Mouse (Mus musculus): ENCODE results near the gene Wfdc15b.
"Not testable (repeated sequence)": the region's sequence is repeated elsewhere in the genome, so short reads cannot be mapped to it uniquely, and the experiment has no call there.

The Wfdc15b gene

GRCm38 (mm10) chr2:164221522-164221921 lies at the start of gene Wfdc15b:
Gene Wfdc15b (minus strand): TSS chr2:164221660.
- DNase-seq (ENCODE audit: low spot score), result no peak

- not testable (repeated sequence) for DNase-seq (ENCODE audit: low spot score)
These were observed 35.1 kb upstream of the Wfdc15b start, which contains the start of gene Svs3b for GRCm38 (mm10) chr2:164256540-164256939. Gene Svs3b (minus strand): TSS chr2:164256640.

- DNase-seq (ENCODE audit: low spot score), result no peak
These were observed 16.9 kb upstream of the Wfdc15b start, which contains the start of gene Svs2 for GRCm38 (mm10) chr2:164238366-164238765. Gene Svs2 (minus strand): TSS chr2:164238466.

- no peak for DNase-seq (ENCODE audit: low spot score)
These were observed 11.2 kb upstream of the Wfdc15b start for GRCm38 (mm10) chr2:164232671-164233070.

GRCm38 (mm10) chr2:164228361-164229070 lies 7.1 kb upstream of the Wfdc15b start:
- DNase-seq (ENCODE audit: low spot score), result no peak

DNA sequence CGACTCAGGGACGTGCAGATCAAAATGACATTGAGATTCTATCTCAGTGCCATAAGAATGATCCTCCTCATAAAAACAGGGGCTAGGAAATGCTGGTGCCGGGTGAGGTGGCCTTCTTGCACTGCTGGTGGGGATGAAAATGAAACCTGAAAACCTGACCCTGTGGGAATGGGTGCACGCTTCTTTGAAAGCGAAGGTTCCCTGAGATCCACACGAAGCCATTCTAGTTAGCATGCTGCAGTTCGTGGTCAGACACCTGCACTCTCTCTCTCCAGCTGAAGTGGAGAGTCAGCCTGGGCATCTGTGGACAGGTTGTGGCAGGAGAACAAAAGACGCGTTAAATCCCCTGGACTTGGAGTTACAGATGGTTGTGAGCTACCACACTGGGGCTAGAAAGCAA lies 2.2 kb downstream of the Wfdc15b start:
- no peak for DNase-seq (ENCODE audit: low spot score)

DNA sequence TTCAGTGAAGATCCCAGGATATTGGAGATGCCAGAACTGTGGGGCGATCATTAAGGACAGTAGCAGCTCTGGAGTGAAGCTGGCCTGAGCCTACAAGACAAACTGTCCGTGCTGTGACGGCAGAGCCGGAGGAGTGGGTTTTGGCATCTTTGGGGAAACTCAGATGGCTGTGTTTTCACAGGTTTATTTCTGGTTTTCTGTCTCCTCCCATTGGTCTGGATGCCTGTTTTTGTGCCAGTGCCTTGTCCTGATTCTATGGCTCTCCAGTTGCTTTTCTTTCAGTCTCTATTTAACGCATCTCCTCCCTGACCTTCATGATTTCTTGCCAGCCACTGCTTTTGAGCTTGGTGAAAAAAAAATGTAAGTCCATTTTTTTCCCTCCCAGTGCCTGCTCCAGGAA lies 8.7 kb downstream of the Wfdc15b start:
- no peak for DNase-seq (ENCODE audit: low spot score)

GRCm38 (mm10) chr2:164210892-164211291 lies 10.6 kb downstream of the Wfdc15b start:
- DNase-seq (ENCODE audit: low spot score), result no peak

DNA sequence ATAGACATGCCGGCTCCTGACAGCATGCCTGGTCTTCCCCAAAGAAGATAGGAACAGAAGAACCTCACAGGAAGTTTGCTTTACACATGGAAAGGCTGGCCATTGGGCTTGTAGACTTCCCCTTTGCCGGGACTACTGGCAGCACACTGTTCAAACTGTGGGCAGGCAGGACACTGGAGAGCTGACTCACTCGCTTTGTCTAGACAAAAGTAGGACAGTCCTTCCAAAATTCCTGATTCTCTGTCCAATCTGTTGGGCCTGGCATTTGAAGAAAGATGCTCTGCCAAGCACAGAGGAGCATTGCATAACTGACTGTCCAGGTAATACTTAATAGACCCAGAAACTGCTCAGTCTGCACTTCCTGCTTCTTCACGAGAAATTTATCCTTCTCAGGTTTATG lies 14.8 kb downstream of the Wfdc15b start:
- DNase-seq (ENCODE audit: low spot score), result no peak

GRCm38 (mm10) chr2:164206011-164206410 lies 15.4 kb downstream of the Wfdc15b start:
- DNase-seq (ENCODE audit: low spot score), result not testable (repeated sequence)

DNA sequence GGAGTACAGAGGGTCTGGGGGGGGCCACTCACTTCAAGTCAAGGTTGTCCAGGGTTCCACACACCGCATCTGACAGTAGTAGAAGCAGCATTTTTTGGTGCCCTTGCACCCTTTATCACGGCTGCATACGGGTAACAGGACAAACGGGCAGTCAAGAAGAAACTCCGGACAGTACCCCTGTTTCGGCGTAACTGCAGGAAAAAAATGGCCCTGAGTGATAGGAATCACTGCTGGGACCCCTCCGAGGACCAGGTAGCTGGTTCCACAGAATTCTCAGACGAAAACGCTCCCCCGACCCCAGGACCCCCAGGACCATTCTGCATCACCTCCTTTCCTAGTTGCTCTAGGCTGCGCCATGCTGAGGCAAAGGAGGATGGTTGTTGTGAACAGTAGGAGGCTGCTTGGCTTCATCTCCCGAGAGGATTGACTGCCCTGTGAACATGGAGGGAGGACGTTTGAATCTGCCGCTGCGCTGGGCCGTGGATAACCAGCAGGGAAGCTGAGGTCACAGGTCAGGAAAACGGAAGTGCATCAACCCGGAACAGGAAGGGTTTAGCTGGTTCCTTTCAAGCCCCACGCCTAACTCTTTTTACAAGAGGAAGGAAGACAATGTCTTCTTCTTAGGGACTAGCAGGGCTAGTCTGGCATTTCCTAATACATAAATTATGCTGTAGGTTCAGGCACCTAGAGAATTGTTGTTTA lies 21.7 kb downstream of the Wfdc15b start, which contains the start of gene Wfdc15a:
Gene Wfdc15a, minus strand, starts transcription at position 505 of the 702 bp plus-strand sequence.
- DNase-seq (ENCODE audit: low spot score), result no peak

DNA sequence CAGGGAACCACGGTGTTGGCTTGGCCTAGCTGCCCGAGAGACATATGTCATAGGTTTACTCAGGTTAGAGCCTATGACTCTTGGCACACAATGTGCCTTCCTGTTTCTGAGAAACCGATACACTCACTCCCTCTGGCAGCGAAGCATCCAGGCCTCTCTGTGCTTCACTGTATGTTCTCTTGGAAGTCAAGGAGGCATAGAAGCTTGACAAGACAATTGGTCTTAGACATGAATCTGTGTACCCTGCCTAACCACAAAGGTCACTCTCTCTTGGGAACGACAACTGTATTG lies 24.8 kb downstream of the Wfdc15b start:
- no peak for DNase-seq (ENCODE audit: low spot score)

GRCm38 (mm10) chr2:164195971-164196699 lies 25.3 kb downstream of the Wfdc15b start:
- DNase-seq (ENCODE audit: low spot score), result no peak

GRCm38 (mm10) chr2:164194959-164195630 lies 26.4 kb downstream of the Wfdc15b start:
- DNase-seq (ENCODE audit: low spot score), result no peak

DNA sequence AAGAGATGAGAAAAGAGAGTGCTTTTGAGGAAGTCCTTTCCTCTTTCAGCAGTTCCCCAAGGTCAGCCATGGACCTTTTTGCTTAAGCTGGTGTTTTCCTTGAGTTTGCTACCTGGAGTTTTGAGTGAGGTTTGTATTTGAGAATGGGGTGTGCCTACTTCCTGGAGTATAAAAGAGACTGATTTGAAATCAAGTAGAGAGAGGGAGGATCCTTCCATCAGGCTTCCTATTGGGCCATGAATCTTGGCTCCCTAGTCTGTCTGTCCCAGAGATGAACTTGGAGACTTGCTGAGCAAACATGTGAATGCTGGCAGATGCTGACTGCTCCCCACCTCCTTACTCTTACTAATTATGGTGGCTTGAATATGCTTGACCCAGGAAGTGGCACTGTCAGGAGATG lies 29.2 kb downstream of the Wfdc15b start:
- no peak for DNase-seq (ENCODE audit: low spot score)

GRCm38 (mm10) chr2:164190576-164190975 lies 30.9 kb downstream of the Wfdc15b start, which contains the start of gene Wfdc12:
Gene Wfdc12 (minus strand): TSS chr2:164190608.
- DNase-seq (ENCODE audit: low spot score), result no peak

DNA sequence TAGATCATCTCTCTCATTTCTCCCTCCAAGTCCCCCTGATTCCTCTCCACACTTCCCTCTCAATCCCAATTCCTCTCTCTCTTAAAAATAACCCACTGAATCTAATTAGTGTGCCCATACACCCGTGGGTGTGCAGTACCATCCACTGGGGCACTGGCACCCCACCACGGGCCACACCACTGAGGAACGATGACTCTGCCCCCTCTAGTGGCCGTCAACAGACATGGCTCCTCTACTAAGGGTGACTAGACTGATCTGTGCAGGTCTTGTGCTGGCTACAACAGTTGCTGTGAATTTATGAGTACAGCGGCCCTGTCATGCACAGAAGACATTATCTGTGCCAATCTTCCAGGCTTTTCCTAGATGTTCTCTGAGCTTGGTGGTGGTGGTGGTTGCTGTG lies 32.7 kb downstream of the Wfdc15b start:
- no peak for DNase-seq (ENCODE audit: low spot score)

GRCm38 (mm10) chr2:164184145-164184719 lies 37.2 kb downstream of the Wfdc15b start:
- DNase-seq (ENCODE audit: low spot score), result no peak

DNA sequence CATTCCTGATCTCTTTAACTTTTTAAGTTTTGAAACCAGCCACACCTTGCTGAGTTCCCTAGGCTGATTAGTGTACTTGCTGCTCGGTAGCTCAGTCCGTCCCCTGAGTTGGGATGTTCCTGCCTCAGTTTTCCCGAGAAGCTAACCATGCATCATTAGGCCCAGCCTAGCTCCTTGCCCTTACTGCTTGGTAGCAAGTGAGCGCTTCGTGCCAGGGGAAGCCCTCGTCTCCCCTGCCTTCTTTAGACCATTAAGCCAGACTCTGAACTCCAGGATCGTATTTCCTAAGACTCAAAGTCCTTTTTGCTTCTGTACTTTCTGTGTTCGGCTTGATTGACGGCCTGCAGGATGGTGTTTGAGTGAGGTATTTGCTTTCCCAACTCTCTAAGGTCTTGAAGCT lies 38.1 kb downstream of the Wfdc15b start:
- DNase-seq (ENCODE audit: low spot score), result no peak

GRCm38 (mm10) chr2:164182692-164183255 lies 38.7 kb downstream of the Wfdc15b start, which contains the start of gene Wfdc5:
Gene Wfdc5 (minus strand): TSS chr2:164182742.
- no peak for DNase-seq (ENCODE audit: low spot score)

DNA sequence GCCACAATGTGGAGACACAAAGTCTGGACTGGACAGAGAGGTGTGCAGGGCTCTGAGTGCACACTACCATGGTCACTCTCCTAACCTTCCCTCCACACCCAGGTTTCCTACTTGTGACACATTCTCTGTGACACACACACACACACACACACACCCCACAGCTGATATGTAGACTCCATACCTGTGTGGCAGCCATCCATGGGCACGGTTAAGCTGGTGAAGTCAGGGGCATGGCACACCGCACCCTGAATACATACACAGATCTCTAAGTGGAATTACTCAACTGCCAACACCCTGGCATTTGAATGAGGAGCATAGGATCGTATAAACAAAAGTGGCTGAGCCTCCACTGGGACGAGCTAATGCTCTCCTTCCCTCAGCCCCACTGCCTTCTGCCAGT lies 40.7 kb downstream of the Wfdc15b start:
- no peak for DNase-seq (ENCODE audit: low spot score)

Data from urinary bladder, postnatal 25 days (tissue).